Mouse (Mus musculus) 3134 (cell line): Measurements from ENCODE around the gene Vpreb2.
A peak's percentile ranks its signal among the peaks of the same experiment; 100 is the strongest.
"Not testable (repeated sequence)": the region's sequence is repeated elsewhere in the genome, so short reads cannot be mapped to it uniquely, and the experiment has no call there.

Source experiments
- DNase-seq: peaks from one replicate; pipeline ENCODE4 v3.0.0-alpha.2; 2011; ENCODE audit warnings: low spot score; ENCODE audit not compliant: insufficient read length; ENCODE audit errors: extremely low read depth

The Vpreb2 gene

DNA sequence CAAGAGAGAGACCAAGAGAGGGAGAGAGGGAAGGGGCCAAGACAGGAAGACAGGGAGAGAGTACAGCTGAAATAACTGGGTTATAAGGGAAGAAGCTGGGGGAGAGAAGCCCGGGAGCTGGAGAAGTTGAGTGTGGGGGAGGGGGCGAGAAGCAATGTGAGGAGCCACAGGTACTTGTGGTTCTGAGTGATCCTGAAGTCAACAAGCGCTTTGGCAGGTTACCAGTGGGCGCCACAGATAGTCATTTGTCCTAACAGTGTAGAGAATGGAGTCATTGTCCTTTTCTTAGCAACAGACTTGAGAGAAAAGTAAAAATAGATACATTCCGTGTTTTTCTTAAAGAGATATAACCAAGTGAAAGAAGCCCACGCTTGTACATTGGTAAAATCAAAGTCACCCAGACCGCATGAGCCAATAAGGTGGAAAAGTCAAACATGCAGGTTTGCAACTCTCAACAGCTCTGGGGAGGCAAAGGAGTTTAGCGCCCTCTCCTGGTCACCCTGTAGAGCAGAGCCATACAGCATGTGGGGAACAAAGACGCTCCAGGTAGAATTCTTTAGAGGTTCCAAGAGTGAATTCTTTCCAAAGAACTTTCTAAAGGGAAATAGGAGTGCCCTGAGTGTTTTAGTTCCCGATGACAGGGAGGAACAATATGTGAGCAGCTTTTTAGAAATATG, 6.4 kb downstream of the Vpreb2 start:
- peak; percentile 36 for DNase-seq

DNA sequence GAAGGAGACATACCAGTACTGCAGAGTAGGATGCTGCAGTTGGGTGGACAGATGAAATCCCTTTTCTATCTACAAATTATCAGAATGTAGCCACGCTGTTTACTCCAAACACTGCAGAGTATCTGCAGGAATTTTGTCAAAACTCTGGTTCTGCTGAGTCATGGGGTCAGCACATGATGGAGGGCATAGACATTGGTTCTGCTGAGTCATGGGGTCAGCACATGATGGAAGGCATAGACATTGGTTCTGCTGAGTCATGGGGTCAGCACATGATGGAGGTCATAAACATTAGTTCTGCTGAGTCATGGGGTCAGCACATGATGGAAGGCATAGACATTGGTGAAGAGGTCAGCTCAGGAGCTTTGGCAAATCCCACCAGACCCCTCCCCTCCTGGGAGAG, 7.5 kb downstream of the Vpreb2 start:
- DNase-seq: no peak

DNA sequence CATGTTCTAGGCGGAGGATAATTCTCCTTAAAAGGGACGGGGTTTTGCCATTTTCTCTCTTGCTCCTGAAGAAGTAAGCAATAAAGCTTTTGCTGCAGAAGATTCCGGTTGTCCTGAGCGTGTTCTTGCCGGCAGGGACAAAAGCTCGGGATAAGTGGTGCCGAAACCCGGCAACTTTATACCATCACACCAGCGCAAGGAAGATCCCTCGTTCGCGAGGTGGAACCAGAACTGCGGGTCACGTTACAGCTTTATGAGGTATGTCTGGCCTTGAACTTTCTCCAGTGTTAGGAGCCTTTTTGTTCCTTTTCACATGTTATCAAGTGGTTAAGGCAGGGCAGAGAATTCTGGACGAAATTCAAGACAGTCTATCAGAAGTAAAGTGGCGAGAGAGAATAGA, 12.1 kb downstream of the Vpreb2 start:
- not testable (repeated sequence) for DNase-seq

DNA sequence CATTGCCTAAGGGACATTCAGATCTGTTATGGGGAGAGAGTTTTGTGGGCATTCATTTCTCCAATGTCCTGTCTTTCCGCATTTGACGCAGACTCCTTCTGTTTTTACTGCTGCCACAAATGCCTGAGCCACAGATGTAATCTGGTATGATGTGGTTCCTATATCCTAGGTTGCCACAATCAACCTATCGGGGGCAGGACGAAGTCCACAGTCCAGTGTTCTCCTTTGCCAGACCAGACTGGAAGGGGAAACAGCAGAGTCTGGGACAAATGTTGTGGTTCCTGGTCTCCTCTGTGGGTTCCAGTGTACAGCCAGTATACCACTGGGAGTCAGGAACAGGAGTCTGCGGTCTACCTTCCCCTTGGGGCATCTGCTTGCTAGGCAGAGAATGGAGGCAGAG, 19.4 kb downstream of the Vpreb2 start:
- no peak for DNase-seq

DNA sequence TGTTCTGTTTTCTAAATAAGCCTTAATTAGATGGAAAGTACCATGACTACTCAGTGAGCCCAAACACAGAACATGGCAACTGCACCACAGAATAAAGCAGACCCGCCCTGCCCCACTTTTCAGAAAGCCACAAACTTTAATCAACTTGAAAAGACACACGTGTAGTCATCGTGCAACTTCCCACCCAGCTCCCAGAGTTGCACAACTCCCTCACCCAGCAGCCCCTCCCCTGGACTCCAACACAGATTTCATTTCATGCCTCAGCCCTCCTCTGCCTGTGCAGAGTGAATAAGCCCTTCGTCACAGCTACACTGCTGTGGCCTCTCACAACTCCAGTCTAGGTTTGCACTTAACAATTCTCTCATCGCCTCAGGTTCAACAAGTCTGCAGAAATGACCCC, 24.4 kb downstream of the Vpreb2 start:
- no peak for DNase-seq

DNA sequence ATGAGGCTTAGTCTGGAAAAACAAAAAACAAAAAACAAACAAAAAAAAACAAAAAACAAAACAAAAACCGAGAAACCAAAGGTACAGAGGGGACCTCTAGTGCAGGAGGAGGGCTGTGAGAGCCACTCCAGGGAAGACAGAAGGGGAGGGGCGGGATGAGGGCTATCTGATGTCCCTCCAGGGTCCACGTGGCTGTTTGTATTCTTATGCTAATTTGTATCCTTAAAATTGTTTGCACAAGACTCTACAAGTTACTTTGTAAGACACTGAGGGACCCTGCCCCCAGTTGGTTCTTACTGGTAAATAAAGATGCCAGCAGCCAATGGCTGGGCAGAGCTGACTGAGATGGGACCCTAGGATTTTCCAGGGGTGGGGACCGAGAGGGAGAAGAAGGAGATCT, 26.9 kb downstream of the Vpreb2 start:
- no peak for DNase-seq

DNA sequence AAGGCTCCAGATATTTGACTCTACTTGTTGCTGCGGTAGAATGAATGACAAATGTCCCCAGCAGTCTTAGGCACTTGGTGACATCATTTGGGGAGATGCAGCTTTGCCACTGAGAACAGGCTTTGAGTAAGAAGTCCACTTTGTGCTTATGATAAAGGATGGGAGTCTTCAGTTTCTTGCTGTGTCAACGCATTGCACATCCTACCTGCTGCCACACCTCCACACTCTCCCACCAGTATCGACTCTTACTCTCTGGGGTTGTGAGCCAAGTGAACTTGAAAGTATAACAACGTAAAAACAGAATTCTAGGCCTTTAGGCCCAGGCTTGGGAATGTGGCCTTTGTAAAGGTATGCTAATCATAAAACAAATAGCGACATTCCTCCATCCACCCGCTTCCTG, 30.9 kb downstream of the Vpreb2 start:
- no peak for DNase-seq

DNA sequence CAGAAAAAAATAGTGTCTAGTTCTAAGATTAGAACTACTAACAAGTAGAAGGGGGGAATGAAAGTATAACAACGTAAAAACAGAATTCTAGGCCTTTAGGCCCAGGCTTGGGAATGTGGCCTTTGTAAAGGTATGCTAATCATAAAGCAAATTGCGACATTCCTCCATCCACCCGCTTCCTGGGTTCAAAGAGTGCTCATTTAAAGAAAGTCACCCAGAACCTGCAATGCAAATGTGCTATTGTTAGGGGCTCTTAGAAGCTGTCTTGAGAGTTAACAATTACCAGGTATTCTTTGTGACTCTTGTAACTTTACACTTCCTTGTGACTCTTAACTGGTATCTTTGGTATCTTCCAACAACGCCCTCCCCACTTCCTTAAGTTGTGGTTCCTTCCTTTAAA, 36.3 kb downstream of the Vpreb2 start:
- not testable (repeated sequence) for DNase-seq

DNA sequence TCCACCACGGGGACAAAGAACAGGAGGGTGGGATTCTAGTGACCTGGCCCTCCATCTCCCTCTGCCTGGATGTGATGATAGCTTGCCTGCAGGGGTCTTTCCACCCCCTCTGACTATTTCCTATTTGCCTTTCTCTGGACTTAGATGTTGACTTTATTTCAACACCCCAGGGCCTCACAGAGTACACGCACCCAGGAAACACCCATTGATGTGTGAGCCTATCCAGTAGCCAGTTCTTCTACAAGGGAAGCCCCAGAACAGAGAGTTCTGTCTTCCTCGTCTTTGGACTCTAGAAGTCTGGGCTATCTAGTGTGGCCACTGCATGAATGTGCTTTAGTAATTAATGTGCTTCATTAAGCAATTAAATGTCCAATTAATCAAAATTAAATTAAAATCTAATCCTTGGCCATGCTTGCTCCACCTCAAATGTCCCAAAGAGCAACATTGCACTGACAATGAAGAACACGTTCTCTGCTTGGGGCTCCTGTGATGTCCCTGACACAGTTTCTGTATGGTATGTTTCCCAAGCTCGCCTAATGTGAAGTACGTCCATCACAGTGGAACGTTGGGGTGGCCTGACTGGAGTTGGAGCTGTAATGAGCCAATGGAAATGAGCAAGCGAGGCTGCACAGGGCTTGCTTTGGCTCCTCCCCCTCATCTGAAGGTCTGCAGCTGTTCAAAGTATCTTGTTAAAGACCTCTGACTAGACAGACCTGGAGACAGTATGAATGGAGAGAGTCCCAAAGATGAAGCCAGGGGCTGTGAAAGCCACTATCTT, 42.7 kb downstream of the Vpreb2 start:
- DNase-seq: no peak

DNA sequence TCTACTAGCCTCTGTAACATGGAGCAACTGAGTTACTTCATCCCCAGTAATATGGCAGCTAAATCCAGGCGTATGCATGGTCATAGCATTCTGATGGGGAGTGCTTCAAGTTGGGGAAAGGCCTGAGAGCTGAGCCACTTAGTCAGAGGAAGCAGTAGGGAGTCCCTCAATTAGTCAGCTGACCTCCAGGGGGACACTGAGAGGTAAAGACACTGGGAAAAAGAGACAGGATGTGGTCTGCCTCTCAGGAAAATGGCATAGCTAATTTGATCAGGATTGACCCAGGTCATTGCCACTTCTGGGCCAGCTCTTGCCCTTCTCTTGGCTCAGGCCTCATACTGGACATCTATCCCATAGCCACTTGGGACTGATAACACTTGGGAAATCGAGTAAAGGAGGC, 47.1 kb downstream of the Vpreb2 start:
- no peak for DNase-seq
